Mouse (Mus musculus) ES-Bruce4 (cell line): ENCODE data around the gene Oscp1. TPM values are rescaled to one million over a fixed set of nuclear protein-coding genes. Genes with fewer than 3 reads are reported as not detected.

Experiments used
- H3K27ac ChIP-seq: 2 replicates; pipeline ENCODE4 v1.5.1; 2012; ENCODE audit warnings: low read length, inconsistent platforms; ENCODE audit not compliant: insufficient read depth
- H3K27me3 ChIP-seq: 2 replicates; pipeline ENCODE4 v1.6.1; 2012; ENCODE audit warnings: mild to moderate bottlenecking, low read length, inconsistent platforms; ENCODE audit not compliant: control insufficient read depth, poor library complexity, insufficient read depth, severe bottlenecking
- H3K36me3 ChIP-seq: 2 replicates; pipeline ENCODE4 v1.6.1; 2012; ENCODE audit warnings: inconsistent platforms, mild to moderate bottlenecking, low read length, moderate library complexity; ENCODE audit not compliant: control insufficient read depth, poor library complexity, insufficient read depth, severe bottlenecking
- H3K4me1 ChIP-seq: one replicate; pipeline ENCODE4 v1.8.1; 2011; ENCODE audit warnings: low read length; ENCODE audit not compliant: control insufficient read depth, insufficient read depth
- H3K4me3 ChIP-seq: 2 replicates; pipeline ENCODE4 v1.5.1; 2011; ENCODE audit warnings: low read depth, mild to moderate bottlenecking, low read length
- H3K9ac ChIP-seq: 2 replicates; pipeline ENCODE4 v1.6.1; 2012; ENCODE audit warnings: low read depth, mild to moderate bottlenecking, inconsistent platforms; ENCODE audit not compliant: poor library complexity, severe bottlenecking
- H3K9me3 ChIP-seq: replicated peaks from 2 replicates; pipeline ENCODE4 v1.6.1; 2012; ENCODE audit warnings: mild to moderate bottlenecking, low read length, inconsistent platforms; ENCODE audit not compliant: control insufficient read depth, poor library complexity, insufficient read depth, severe bottlenecking
- CTCF ChIP-seq: IDR thresholded peaks from one replicate; pipeline ENCODE4 v1.8.1; 2011; ENCODE audit warnings: low read depth, low read length
- EP300 ChIP-seq: IDR thresholded peaks from 2 replicates; pipeline ENCODE4 v1.6.1; 2011; ENCODE audit warnings: low read depth, low read length; ENCODE audit not compliant: insufficient read depth
- POLR2A ChIP-seq: IDR thresholded peaks from one replicate; pipeline ENCODE4 v1.8.1; 2011; ENCODE audit warnings: low read length; ENCODE audit not compliant: insufficient read depth
- polyA plus RNA-seq: library from polyadenylated mRNA; stranded (reverse); fragments of >200 nt; gene quantifications from 2 replicates; pipeline ENCODE4 v1.2.4, GENCODE M21; 2011; ENCODE audit warnings: low read depth; ENCODE audit not compliant: missing spikeins, insufficient read depth, insufficient read length

The Oscp1 gene
- polyA plus RNA-seq, 1 experiment: 5.3 TPM

- Histone ChIP-seq H3K36me3 (peaks cover 7% of the 10 kb centered on the region; the same call in 1 of the 2 replicates), H3K4me3 (no peak overlapping the region), H3K4me1 (no peaks in the 10 kb centered on the region), H3K9me3 (no peaks in the 10 kb centered on the region), H3K9ac (no peak overlapping the region), H3K27ac (no peak overlapping the region), H3K27me3 (no peaks in the 10 kb centered on the region)
- no peak for TF ChIP-seq EP300
- no peak for TF ChIP-seq POLR2A
Measured at GRCm38 (mm10) chr4:126131290-126132121, 73.1 kb downstream of the Oscp1 start.

- Histone ChIP-seq H3K9me3 (no peaks in the 10 kb centered on the region), H3K36me3 (peaks cover 7% of the 10 kb centered on the region; the same call in 1 of the 2 replicates), H3K9ac (no peak overlapping the region)
Measured at GRCm38 (mm10) chr4:126132636-126133264, 74.4 kb downstream of the Oscp1 start.

GRCm38 (mm10) chr4:126134236-126134635 is 75.9 kb downstream of the Oscp1 start:
- no peak overlapping the region for H3K27ac ChIP-seq
- no peak overlapping the region for H3K4me3 ChIP-seq
- no peak overlapping the region for H3K9ac ChIP-seq
- TF ChIP-seq CTCF (no peak), POLR2A (no peak), EP300 (no peak)
- no peaks in the 10 kb centered on the region for H3K9me3 ChIP-seq
- H3K27me3 ChIP-seq: no peaks in the 10 kb centered on the region
- no peaks in the 10 kb centered on the region for H3K4me1 ChIP-seq
- H3K36me3 ChIP-seq: peaks cover 3% of the 10 kb centered on the region; the same call in 1 of the 2 replicates

More at GRCm38 (mm10) chr4:126132636-126133264, 74.4 kb downstream of the Oscp1 start:
- H3K27me3 ChIP-seq: no peaks in the 10 kb centered on the region
- no peaks in the 10 kb centered on the region for H3K4me1 ChIP-seq
- no peak overlapping the region for H3K27ac ChIP-seq
- TF ChIP-seq CTCF: no peak
- no peak for TF ChIP-seq EP300
- TF ChIP-seq POLR2A: no peak
- no peak overlapping the region for H3K4me3 ChIP-seq

GRCm38 (mm10) chr4:126134639-126135038 is 76.3 kb downstream of the Oscp1 start:
- Histone ChIP-seq H3K27me3 (no peaks in the 10 kb centered on the region), H3K4me1 (no peaks in the 10 kb centered on the region), H3K27ac (no peak overlapping the region), H3K9ac (no peak overlapping the region), H3K4me3 (no peak overlapping the region), H3K9me3 (no peaks in the 10 kb centered on the region), H3K36me3 (no peaks in the 10 kb centered on the region)
- TF ChIP-seq POLR2A (no peak), CTCF (no peak), EP300 (no peak)

- H3K4me1 ChIP-seq: no peaks in the 10 kb centered on the region
- H3K9ac ChIP-seq: no peak overlapping the region
- TF ChIP-seq POLR2A (no peak), CTCF (no peak), EP300 (no peak)
- no peaks in the 10 kb centered on the region for H3K9me3 ChIP-seq
- H3K27ac ChIP-seq: no peak overlapping the region
- H3K36me3 ChIP-seq: no peaks in the 10 kb centered on the region
- H3K4me3 ChIP-seq: no peak overlapping the region
- H3K27me3 ChIP-seq: no peaks in the 10 kb centered on the region
Measured at GRCm38 (mm10) chr4:126137773-126138172, 79.4 kb downstream of the Oscp1 start.

GRCm38 (mm10) chr4:126141021-126141420 is 82.7 kb downstream of the Oscp1 start:
- TF ChIP-seq CTCF (no peak), EP300 (no peak), POLR2A (no peak)
- no peak overlapping the region for H3K9ac ChIP-seq
- H3K4me1 ChIP-seq: no peaks in the 10 kb centered on the region
- H3K9me3 ChIP-seq: no peaks in the 10 kb centered on the region
- no peaks in the 10 kb centered on the region for H3K36me3 ChIP-seq
- no peak overlapping the region for H3K27ac ChIP-seq
- no peak overlapping the region for H3K4me3 ChIP-seq
- H3K27me3 ChIP-seq: no peaks in the 10 kb centered on the region

Other genes with a start within 250 kb of the Oscp1 start
- not detected in 2 replicates for gene Csf3r, start 34.0 kb upstream of the Oscp1 start, polyA plus RNA-seq
- gene Mrps15, start 11.6 kb upstream of the Oscp1 start, polyA plus RNA-seq: 68.4 and 69.5 TPM in 2 replicates
- 25.4 and 28.8 TPM in 2 replicates for gene Lsm10, start 38.1 kb downstream of the Oscp1 start, polyA plus RNA-seq
- 36.4 and 37.5 TPM in 2 replicates for gene Stk40, start 45.4 kb downstream of the Oscp1 start, polyA plus RNA-seq
- 13.6 and 15.9 TPM in 2 replicates for gene Eva1b, start 89.2 kb downstream of the Oscp1 start, polyA plus RNA-seq
- gene Sh3d21, start 104.9 kb downstream of the Oscp1 start, polyA plus RNA-seq: 5.5 and 6.0 TPM in 2 replicates
- gene Thrap3, start 144.2 kb downstream of the Oscp1 start, polyA plus RNA-seq: 456 and 495 TPM in 2 replicates
- 29.0 and 31.9 TPM in 2 replicates for gene Map7d1, start 197.8 kb downstream of the Oscp1 start, polyA plus RNA-seq
- 62.8 TPM in 2 replicates for gene Trappc3, start 203.8 kb downstream of the Oscp1 start, polyA plus RNA-seq
- gene Col8a2, start 228.2 kb downstream of the Oscp1 start, polyA plus RNA-seq: 1.0 and 1.2 TPM in 2 replicates